Mouse (Mus musculus) cerebellum, postnatal 10 days (tissue): ENCODE data around the gene G530012D18Rik.
"Not testable (repeated sequence)": the region's sequence is repeated elsewhere in the genome, so short reads cannot be mapped to it uniquely, and the experiment has no call there.

ENCODE experiments used
- DNase-seq, 2 experiments: peaks; one replicate each; pipeline ENCODE4 v3.0.0; 2021; ENCODE audit warnings: mixed read lengths in 2 of 2

Gene G530012D18Rik

DNA sequence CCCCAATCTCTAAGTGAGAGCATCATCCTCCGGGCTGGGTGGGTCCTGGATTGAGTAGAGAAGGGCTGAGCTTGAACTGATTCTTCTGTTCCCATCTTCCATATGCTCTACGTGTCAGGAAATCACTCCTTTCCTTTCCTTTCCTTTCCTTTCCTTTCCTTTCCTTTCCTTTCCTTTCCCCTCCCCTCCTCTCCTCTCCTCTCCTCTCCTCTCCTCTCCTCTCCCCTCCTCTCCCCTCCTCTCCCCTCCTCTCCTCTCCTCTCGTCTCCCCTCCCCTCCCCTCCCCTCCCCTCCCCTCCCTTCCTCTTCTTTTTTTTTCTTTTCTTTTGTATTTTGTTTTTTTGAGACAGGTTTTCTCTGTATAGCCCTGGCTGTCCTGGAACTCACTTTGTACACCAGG lies at the start of gene G530012D18Rik:
Gene G530012D18Rik, plus strand, starts transcription at position 301 of the 400 bp plus-strand sequence.
- not testable (repeated sequence) for DNase-seq

- not testable (repeated sequence) for DNase-seq
Measured at GRCm38 (mm10) chr1:85526401-85526800, 49.1 kb upstream of the G530012D18Rik start.

GRCm38 (mm10) chr1:85528451-85529110 lies 46.9 kb upstream of the G530012D18Rik start:
- peak; percentile 64 to 74 for DNase-seq

GRCm38 (mm10) chr1:85543818-85544217 lies 31.7 kb upstream of the G530012D18Rik start:
- not testable (repeated sequence) for DNase-seq

DNA sequence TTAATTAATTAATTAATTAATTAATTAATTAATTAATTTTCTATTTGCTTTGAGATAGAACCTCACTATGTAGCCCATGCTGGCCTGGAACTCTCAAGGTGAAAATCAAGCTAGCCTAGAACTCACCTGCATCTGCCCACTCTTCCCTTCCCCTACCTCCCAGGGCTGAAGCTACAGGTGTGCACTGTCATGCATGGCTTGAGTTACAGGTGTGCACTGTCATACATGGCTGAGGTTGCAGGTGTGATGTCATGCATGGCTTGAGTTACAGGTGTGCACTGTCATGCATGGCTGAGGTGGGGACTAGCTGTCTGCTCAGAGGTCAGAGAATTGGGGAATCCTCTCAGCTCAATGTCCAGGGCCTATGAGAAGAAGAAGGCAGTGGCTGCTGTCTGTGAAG lies 29.0 kb upstream of the G530012D18Rik start:
- not testable (repeated sequence) for DNase-seq

DNA sequence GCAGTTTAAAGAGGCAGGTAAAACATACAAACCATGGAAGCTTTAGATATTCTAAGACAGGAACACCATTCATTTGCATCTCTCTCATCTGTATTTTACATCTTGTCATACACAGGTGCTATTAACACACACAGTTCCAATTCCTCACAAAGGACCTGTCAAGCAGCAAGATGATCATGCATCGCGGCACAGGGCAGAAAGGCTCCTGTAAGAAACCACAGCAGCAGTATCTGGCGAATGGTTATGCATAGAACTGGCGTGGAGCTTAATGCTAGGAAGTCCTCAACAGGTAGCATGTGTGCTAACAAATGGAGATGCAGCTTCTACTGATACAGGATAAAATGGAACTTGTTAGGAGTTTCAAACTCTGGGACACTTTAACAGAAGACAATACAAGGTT lies 20.2 kb upstream of the G530012D18Rik start:
- DNase-seq, result peak in 1 of 2 experiments; percentile 1

DNA sequence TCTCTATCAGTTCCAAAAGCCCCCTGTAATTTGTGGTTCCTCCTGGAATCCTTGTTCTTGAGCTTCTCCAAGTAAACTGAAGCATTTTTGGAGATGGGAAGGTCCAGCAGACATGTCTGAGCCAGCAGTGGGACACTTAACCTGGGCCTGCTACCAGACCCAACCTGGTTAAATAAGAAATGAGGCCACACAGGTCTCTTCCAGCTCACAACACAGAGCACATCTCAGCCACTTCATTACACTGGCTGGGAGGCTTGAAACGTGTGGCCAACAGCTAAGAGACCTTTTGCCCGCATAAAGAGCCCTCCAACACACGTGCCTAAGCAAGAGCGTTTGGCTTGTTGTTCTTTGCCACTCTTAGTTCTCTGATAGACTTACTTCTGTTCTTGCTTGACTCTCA lies 1.9 kb upstream of the G530012D18Rik start:
- not testable (repeated sequence) for DNase-seq

DNA sequence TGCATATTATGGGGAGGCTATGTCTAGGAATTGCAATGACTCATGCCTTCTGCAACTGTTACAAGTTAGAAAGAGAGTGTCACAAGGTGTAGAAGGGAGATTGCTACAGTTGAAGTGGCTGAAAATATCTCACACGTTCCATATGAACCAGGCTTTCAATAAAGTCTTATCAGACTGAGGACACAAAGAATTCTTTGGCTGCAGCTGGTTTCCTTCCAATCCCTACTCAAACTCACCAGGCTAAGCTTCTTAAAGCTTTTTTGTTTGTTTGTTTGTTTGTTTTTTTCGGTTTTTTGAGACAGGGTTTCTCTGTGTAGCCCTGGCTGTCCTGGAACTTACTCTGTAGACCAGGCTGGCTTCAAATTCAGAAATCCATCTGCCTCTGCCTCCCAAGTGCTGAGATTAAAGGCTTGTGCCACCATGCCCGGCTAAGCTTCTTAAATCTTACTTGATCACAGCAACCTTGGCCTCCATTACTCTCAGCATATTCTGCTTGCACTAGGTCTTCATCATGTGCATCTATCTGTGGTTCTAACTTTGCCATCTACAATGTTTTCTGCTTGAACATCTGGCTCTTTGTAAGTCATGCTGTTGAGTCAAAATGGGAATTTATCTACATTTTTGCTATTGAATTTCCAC lies 3.0 kb downstream of the G530012D18Rik start:
- DNase-seq, result not testable (repeated sequence)

DNA sequence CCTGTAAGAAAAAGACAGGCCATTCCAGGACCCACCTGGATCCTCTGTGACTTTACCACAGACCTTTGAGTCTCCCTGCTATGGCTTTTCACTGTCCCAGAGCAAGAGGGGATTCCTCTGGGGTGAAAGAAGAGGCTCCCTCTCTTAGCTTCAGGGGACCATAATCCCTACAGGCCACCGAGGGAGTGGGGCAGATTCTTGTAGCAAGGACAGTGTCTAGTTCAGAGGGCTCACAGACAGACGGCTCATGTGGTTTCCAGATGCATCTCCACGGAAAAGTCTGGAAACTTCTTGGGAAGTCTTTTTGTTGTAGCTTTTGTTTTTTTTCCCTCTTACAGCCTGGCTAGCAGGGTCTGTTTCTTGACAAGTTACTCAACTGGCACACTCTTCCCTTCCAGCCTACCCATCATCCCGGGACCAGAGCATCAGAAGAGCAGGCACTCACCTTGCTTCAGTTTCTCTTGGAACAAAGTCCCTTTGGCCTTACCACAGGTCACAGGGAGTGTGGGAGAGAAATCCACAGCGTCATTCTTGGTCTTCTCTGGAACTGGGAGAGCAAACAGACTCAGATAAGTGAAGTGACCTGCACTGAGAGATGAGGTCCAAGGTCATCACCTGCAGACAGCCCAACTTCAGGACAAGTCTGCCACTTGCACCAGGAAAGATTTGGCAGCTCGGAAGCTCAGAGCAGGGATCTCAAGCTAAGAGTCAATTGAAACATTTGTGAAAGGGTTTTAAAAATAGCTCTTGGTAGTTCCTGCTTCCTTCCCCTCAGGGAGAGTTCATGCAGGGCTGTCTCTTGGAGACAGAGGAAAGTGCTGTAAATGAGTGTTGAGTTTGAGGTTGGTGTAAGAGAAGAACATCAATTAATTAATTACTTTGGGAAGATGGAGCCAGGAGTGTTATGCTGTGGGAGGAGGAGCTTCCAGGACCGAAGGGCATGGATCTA lies 4.0 kb downstream of the G530012D18Rik start:
- not testable (repeated sequence) for DNase-seq

- DNase-seq, result not testable (repeated sequence)
Measured at GRCm38 (mm10) chr1:85580148-85580534, 4.7 kb downstream of the G530012D18Rik start.

DNA sequence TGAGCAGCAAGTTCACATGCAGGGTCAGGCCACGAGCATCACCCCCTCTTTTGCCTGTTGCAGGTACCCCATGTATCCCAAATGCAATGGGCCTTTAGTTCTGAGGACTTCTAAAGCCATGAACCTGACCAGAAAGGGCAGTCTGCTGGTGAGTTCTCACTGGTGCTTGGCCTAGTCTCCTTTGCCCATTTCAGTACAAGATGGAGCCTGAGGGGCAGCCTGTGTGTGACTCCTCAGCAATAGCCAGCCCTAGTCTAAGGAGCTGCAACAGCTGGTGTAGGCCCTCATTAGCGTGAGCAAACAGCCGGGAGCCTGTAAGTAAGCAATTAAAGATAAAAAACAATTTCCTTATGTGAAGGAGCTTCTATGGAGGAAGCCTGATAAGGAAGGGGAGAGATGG lies 5.1 kb downstream of the G530012D18Rik start:
- not testable (repeated sequence) for DNase-seq

GRCm38 (mm10) chr1:85581518-85581917 lies 6.0 kb downstream of the G530012D18Rik start:
- DNase-seq, result peak; percentile 5 to 9

DNA sequence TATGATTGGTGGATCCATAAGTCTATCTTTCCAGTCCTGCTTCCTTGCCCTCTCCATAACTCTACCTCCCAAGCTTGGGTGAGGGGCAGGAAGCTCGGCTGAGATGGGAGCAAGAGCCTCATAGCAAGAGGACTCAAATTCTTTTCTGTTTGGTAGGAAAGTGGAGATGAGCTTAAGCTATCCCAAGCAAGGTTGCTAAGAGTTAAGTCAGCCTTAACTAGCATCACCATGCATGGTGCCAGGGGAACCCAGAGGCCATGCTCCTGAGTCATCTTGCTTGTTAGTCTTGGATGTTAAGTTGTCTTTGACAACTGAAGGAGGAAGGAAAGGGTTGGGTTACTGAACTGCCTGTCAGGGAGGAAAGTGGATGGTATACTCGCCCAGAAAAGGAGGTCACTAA lies 13.2 kb downstream of the G530012D18Rik start:
- DNase-seq, result not testable (repeated sequence)

DNA sequence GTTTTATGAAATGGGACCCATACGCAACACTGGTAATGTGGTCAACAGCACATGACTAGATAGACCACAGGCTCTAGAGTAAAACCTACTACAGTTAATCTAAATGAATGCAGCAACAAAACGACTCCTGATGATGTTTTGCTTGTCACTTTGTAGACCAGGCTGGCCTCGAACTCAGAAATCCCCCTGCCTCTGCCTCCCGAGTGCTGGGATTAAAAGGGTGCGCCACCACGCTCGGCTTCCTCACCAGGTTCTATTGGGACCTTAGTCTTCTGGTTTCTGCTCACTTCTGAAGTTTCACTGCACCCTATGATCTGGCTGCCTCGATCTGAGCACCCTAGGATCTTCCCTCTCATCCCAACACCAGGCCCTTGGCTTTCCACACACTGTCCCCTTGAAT lies 17.1 kb downstream of the G530012D18Rik start:
- not testable (repeated sequence) for DNase-seq

DNA sequence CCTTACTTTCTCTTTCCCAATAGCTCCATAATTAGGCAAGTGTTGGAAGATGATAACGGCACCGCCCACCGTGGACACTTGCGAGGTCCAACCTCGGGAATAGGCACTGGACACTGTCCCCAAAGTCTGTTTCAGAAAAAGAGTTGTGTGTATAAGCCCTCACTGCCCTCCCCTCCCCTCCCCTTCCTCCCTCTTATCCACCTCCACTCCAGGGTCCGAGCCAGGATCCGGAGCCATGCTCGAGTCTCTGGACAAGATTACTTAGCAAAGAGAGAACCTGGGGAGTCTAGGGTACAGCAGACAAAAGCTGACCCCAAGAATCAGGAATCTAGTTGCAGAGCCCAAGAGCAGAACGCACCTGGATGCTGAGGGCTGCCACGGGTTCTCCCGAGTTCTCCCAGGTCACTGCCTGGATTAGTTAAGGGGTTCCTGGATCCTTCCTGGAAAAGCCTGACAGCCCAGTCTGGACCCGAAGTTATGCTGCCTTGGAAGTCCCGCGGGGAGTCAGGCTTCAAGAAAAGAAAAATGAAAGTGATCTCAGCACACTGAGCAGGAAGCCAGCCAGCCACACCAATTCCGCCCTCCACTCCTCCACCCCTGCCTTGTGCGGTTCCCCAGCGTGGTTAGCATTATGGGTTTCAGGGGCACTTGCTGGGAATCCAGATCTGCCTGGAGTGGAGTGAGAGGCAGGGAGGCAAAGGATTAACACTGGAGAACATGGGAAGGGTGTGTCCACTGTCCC lies 23.0 kb downstream of the G530012D18Rik start, which contains the start of gene Sp110:
Gene Sp110, minus strand, starts transcription at position 547 of the 742 bp plus-strand sequence.
- DNase-seq, result not testable (repeated sequence)

GRCm38 (mm10) chr1:85600078-85600477 lies 24.6 kb downstream of the G530012D18Rik start, which contains the start of gene Sp140:
TSS of gene Sp140 (plus strand) at chr1:85600378.
- not testable (repeated sequence) for DNase-seq

DNA sequence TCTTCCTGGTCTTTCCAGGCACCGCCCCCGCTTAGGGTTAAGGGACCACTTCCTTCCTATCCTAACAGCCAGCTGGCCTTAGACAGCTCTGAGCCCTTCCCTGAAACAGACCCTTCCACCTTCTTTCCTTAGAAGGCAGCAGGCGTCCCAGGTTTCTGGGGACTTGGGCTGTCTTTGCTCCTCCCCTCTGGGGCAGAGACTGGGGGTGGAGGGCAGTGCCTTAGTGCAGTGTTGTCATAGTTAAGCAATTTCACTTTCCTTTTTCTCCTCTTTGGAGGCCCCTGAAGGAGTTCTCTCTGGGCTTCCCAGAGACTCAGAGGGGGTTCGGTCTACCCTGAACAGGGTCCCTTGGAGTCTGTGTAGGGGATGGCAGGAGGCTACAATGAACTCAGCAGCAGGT lies 25.3 kb downstream of the G530012D18Rik start:
- DNase-seq, result not testable (repeated sequence)

DNA sequence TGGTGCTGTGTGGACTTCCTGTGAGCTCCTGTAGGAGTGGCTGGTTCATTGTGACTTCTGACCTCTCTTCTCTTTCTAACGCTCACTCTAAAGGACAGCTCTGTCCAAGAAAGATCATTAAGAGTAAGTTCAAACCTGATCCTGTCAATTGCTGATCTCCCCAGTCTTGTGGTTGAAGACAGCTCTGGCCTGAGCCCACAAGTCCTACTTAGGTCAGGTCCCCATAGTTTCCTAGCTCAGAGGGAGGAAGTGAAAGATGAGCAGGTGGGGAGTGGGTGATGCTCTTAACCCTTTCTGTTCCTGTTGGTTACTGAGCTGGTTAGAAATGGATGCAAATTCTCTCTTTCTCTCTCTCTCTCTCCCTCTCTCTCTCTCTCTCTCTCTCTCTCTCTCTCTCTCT lies 28.9 kb downstream of the G530012D18Rik start:
- not testable (repeated sequence) for DNase-seq

DNA sequence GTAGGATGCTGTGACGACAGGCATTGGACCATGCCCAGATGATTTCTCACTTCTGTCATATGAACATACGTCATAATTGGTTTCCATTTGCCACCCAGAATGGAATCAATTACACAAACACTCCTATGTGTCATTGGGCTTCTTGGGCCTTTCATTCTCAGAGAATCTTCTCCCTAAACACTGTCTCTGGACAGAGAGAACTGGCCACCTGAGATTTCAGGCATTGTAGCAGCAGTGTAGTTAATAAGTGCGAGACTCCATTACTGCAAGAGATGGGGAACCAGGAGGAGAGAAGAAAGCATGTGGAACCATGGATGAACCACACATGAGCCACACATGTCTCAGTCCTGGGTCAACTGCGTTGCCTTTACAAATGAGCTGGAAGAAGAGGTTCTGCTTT lies 32.9 kb downstream of the G530012D18Rik start:
- not testable (repeated sequence) for DNase-seq

DNA sequence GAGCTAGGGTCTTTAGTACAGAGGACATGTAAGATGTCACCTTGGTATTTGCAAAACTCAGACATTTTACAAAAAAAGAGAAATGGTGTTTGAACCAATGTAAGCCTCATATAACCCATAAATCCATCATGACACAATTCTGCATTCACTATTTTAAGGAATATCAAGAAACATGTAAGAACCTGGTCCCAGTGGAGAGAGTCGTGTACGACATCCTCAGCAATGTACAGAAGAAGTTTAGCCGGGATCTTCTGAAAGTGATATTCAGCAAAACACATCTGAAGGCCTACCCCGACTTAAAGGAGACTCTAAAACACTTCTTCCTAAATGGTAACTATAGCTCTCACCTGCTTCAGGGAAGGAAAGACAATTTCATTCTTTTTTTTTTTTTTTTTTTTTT lies 35.1 kb downstream of the G530012D18Rik start:
- not testable (repeated sequence) for DNase-seq

- not testable (repeated sequence) for DNase-seq
Measured at GRCm38 (mm10) chr1:85615096-85615495, 39.6 kb downstream of the G530012D18Rik start.

DNA sequence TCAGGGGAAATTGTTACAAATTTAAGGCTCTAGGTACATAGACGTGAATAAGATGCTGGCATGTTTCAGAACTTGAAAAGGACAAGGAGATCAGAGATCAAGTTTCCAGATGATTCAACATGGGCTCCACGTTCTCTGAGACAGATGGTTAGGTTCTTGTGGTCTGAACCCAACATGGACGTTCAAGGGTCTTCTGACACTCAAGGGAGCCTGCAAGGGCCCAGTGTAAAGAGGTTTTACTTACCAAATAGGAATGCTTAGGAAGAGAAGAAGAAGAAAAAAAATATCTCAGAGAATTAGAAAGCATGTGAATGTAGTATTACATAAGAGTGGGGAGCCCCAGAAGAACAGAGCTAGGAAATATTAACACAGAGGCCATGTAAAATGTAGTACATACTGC lies 40.3 kb downstream of the G530012D18Rik start:
- DNase-seq, result not testable (repeated sequence)
